Mouse (Mus musculus): Measurements from ENCODE around the gene Uimc1.

Uimc1 gene

DNA sequence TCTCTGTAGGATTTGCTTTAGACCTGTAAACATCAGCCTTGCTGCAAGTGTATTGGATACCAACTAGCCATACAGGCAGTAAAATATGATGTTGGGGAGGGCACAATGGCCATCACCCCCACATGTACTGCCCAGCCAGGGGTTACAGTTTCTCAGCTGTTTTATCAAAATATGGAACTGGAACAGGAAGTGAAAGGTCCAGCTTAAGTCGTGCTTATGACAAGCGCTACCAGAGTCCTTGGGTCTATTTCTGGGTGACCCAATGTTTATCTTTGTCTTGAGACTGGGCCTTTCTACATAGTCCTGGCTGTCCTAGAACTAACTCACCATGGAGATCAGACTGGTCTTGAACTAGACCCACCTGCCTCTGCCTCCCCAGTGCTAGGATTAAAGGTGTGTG, 75.9 kb downstream of the Uimc1 start:
- DNase-seq: no peak

DNA sequence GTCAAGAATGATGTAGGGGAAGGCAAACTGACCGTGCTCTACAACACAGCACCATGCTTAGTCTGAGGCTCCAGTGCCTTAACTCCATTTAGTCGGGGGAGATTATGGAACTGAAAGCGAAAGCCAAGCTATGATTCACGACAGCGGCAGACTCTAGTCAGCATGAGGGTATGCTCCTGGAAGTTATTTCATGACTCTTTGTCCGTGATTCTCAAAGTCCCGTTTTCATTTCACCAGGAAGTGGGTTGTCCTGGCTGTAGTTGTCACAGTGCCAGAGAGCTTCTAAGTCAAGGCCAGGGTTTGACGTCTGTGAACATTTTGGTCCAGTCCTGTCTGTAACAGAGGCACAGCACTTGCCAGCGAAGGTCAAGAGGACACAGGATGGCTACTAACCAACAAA, 77.4 kb downstream of the Uimc1 start:
- DNase-seq: no peak

DNA sequence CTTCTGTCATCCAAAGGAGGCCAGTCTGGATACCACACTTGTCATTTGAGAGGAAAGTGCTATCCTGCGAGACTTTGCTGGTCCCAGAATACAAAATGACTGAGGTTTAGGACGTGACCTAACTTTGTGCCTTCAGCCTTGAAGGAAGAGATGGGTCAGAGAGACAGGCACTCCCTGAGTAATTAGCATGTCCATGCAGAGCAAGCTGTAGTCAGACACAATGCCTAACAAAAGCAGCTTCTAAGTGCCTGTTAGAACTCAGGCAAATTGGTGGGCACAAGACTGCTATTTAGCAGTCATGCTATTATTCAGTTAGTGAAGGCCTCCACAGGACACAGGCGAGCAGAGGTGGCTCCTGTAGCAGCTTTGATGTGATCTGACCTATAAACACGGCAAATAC, 77.8 kb downstream of the Uimc1 start:
- DNase-seq: no peak

DNA sequence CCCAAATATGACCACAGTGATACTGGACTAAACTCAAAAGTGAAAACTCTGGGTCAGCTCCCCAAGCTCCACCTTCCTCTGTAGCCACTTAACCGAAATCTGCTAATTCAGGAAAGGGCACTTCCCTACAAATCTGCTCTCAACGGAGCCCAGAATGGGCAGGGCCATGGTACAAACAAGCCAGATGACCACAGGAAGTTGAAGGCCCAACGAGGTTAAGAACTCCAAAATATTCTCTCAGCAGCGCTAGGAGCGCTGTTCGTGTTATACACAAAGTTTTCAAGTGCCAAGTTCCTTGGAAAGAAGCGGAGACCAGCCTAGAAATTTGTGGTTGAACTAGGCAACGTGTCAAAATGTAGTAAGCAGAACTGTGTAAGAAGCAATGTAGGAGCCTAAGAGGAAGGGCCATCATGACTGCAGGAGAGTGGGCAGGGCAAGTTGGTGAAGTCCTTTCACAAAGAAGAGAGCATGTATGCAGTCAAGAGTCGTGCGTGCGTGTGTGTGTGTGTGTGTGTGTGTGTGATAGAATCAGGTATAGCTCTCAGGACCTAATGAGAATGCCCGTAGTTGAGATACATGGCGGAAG, 78.8 kb downstream of the Uimc1 start, which contains the start of gene Hk3:
Gene Hk3 (minus strand): TSS at position 192 of the 586 bp plus-strand sequence.
- no peak for DNase-seq

DNA sequence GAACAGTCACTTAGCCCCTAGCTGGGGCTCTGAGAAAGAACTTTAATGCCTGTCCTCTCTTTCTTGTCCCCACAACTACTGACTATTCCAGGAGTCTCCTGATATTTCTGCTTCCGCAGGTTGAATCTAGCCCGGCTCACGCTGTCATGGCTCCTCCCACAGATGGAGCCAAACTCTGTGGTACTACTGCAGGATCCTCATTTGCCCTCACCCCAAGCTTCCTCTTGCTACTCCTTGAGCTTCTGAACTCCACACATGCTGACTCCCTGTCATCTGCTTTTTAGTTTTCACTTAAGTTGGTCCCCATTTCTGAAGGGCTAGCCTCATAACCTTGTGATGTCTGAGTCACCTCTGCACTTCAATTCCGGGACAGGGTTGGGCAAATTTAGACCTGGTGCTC, 80.0 kb downstream of the Uimc1 start:
- DNase-seq: no peak

DNA sequence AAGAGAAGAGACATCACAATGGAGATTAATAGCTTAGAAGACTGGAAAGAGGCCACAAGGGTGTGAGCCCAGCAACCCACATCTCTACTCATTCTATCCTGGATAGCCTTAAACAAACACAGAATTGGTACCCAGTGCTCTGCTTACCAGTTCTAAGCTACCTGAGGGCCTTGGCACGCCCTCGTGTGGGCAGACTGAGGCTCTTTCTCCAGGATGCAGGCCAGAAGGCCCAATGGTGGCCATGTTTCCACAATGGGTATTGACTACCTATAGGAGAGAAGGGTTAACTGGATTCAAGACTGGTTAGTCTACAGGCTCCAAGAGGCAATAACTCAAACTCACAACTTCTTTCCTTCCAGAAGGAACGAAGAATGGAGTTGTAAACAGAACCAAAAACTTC, 80.9 kb downstream of the Uimc1 start:
- DNase-seq: no peak

DNA sequence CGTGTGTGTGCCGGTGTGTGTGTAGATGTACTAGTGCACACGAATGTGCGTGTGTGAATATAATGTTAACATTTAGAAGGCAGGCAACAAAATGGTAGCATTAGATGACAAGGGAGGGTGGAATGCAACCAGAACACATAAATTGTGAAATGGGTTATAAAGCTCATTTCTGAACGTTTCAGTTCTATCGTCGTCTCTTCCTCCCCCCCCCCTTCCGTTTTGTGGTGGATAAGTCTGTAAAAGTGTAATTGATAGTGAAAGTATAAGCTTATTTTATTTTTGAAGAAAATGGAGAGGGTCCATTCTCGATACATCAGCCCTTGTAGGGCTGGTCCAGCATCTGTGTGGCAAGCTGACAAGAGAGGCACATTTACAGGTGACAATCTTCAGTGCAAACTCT, 81.4 kb downstream of the Uimc1 start:
- DNase-seq: peak in 1 of 2 experiments; percentile 0

DNA sequence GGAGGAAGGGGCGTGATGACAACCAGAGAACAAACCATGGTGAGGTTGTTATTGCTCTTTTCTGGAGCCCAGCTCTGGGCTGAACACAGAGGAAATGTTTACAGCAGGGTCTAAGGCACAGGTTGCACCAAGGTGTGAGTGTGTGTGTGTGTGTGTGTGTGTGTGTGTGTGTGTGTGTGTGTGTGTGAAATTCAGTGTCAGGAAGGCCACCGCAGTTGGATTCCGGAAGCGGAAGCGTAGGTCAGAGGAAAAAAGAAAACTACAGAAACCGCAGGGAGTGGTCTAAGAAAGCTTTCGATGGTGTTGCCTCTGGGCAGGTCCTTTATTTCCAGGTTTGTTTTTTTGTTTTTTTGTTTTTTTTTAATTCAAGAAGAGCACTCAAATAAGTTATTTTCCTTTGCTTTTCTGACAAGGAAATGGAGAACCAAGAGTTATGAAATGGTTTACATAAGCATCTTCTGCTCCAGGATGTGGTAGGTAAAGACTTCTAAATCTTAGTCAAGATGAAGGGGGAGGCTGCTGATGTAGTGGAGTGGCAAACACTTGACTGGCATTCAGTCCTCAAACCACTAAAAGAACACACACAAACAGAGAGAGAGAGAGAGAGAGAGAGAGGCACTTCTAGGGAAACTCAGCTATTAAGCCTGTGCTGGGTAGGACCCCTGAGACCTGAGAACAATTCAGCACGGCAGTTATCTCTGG, 82.1 kb downstream of the Uimc1 start:
- DNase-seq: peak in 1 of 2 experiments; percentile 0

DNA sequence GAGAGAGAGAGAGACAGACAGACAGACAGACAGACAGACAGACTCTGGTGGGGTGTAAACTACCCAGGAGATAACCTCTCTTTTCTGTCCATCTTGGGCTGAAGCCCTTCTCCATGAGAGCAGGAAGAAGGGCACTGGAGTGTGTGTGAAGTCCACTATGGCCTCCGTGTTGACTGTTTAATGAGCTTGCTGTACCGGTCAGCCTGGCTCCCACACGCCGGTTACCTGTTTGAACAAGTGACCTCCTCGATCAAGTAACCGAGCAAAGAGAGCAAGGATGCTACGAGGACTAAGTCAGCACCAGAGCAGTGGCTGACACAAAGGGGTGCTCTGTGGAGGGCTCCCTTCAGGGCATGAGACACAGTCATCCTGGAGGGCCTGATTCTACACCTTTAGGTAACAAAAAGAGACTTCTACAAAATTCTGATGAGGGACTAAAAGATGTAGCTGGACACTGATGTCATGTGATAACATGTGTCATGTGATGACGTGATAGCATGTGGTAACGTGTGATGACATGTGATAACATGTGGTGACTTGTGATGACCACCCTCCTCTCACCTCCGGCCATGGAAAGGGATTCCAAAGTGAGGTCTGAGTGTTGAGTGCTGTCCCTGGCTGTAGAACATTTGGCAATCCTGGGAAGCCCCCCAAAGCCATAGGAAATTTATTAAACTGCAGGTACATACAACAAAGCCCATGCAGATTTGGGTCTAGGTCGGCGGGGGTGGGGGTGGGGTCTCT, 82.8 kb downstream of the Uimc1 start:
- peak in 1 of 2 experiments; percentile 0 for DNase-seq

DNA sequence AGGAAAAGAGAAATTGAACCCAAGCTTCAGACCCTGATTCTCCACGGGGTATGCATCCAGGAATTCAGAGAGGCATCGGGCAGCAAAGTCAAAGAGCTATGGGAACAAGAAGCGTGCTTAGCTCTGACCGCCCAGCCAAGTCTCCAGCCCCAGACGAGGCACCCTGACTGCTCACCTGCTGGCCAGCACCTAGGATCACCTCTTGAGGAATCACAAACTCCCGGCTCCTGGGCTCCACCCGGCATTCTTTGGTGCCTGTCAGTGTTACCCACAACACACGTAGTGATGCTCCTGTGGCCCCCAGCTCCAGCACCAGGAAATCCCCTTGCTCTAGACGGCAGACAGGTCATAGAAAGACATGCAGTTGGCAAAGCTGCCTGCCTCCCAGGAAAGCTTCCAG, 85.6 kb downstream of the Uimc1 start:
- peak in 1 of 2 experiments; percentile 5 for DNase-seq

DNA sequence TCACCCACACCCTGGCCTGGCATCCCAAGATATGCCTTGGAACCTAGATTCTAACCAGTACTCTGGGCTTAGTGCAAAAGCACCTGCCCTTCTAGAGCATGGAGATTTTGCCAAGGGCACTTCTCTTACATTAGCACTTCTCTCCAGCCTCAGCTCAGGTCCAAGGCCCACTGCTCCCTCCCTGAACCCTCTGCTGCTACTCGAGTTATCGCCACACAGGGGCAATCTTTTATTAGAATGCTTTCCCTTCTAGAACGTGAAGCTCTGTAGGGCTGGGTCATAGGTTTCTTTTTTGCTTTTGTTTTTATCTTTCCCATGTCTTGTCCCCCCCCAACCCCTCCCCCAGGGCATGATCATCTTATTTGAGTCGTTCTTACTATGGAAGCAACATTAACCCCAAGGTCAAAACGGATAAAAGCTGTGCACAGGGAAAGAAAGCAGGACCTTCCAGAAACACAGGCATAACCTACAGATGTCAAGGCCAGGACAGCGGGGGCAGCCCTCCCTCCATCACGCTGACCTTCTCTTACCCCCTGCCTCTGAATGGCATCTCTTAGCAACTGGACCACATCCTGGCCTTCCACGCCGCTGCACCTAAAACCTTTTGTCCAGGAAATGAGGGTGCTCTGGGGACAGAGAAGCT, 86.3 kb downstream of the Uimc1 start:
- DNase-seq: peak in 1 of 2 experiments; percentile 56

DNA sequence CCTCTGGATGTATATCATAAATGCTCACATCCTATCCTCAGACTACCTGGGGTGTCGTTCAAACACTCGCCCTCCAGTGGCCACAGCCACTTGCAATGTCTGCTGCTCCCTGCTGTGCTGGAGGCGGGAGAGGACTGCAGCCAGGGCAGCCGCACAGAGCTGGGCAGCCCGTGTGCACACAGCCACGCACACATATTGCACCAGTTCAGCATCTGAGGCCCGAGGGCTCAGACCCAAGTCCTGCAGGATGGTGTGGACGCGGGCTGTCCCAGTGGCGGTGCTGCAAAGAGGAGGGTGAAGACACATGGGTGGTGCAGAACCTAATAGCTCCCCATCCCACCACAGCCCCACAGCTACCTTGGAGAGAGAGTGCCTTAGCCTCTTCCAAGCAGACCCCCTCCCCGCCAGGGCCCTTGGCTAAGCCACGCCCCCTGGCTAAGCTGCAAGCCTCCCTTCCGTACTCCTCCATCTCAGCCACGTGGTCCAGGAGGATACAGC, 88.1 kb downstream of the Uimc1 start:
- peak in 1 of 2 experiments; percentile 56 for DNase-seq

DNA sequence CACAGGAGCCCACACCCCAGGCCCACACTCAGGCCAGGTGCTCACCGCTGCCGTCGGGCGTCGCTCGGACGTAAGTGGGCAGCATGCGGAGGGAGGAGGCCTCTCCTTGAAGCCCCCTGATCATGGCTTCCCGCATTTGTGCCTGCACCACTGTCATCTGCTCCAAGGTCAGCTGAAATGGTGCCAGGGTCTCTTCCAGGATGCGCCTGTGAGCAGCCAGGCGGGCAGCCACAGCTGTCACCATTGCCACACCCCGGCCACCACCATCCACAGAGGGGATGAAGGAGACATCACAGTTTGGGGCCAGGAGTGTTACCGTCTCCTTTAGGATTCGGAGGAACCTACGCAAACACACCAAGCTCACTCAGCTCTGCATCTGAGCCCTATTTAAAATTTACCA, 89.0 kb downstream of the Uimc1 start:
- peak; percentile 60 to 63 for DNase-seq

DNA sequence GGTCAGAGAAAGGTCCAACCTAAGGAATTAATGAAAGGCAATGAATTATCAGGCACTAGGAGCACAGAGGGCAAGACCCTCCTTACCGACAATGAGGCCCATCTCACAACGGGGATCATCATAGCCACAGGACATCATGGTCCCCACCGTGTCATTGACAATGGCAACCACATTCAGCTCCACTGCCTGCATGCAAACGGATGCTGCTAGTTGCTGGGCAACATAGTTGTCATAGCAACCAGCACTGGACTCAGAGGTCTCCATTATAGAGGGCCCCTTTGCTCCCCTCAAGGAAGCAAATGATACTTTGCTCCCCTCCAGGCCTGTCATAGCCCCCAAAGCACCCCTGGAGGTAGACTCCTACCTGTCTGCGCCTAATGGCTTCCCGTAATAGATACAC, 91.5 kb downstream of the Uimc1 start:
- peak in 1 of 2 experiments; percentile 51 for DNase-seq

DNA sequence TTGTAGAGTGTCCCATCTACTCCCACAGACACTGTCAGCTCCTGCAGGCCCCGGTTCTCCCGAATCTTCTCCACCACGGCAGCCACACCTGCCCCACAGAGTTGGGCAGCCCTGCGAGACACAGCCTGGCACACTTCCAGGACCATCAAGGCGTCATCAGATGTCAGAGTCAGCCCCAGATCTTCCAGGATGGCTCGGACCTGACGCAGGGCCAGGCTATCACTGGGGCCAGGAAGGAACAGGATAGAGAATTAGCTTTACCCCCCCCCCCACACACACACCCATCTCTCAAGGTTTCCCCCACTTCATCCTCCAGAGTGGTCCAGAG, 93.7 kb downstream of the Uimc1 start:
- peak; percentile 62 to 67 for DNase-seq

DNA sequence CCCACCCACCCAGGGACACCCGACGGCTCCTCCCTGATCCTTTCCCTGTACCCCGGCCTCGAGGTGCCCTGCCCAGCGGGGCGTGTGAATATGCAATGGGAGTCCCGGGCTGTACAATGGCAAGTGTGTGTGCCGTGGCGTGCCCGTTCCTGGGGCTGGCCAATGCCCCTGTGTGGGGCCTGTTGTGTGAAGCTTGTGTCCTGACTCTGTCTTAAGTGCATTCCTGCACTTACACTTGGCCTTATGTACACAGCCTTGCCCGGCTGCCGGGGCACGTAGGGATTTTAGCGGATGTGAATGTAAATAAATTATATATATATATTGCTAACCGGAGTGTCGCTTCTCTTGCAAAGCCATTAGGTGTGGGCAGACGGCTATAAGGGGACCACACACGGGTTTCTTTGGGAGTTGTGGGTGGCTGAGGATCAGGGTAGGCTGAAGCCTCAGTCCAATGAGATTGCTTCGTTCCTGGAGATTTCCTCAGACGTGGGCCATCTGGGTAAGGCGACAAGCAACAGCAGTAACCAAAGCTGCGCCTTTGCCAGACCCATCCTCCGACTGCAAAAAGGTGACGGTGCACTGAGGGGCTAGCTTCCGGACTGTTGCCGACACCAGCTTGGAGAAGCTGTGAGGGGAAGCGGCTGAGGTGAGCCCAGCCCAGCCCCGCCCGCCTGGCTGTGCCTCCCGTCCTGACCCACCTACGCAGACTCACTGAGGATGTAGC, 94.2 kb downstream of the Uimc1 start:
- DNase-seq: peak; percentile 40 to 55

DNA sequence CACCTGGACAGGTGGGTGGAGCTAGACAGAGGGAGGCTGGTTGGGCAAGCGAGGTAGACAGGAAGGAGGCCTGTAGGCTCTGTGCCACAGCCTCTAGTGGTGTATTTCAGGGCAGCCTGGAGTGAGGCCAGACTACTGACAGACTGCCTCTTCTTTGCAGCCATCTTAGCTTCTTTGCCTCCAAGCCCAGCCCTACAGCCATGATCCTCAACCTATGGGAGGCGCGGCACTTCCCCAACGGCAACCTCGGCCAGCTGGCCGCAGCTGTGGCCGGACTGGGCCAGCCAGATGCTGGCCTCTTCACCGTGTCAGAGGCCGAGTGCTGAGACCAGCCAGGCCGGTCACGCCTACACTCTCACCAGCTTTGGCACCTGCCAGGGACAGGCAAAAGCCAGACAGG, 95.5 kb downstream of the Uimc1 start:
- DNase-seq: peak; percentile 76 to 78

DNA sequence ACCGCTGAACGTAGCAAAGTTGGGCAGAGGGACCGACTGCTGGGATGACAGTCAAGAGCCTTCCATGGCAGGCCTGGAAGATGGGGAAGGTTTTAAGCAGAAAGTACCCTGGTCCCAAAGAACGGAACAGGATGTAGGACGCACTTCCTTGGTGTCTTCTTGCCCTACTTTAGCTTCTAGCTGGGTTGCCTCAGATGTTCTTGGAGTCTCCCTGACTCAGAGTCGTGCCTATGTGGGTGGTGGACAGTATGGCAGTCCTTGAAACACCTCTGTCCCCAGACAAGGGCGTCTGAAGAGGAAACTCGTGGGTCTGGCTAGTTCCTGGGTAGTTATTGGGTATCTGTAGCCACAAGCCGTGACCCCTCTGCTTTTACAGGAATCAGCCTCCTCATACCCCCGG, 98.0 kb downstream of the Uimc1 start:
- no peak for DNase-seq

DNA sequence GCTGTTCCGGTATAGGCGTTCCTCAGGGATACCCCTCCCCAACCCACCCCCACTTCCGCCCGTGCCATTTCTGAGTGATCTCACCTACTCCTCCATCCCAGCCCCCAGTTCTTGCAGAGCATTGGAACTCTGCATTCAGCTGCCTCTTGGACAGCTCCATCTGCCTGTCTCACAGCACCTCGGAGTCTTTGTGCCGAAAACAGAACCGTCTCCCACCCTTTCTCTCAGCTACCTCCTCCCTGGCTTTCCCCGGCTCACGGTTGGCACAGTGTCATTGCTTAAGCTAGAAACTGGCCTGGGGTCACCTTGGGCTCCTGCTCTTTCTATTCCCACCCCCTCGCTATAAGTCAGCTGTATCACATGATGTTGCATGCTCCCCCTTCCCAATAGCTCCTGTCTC, 99.7 kb downstream of the Uimc1 start:
- peak in 1 of 2 experiments; percentile 9 for DNase-seq

DNA sequence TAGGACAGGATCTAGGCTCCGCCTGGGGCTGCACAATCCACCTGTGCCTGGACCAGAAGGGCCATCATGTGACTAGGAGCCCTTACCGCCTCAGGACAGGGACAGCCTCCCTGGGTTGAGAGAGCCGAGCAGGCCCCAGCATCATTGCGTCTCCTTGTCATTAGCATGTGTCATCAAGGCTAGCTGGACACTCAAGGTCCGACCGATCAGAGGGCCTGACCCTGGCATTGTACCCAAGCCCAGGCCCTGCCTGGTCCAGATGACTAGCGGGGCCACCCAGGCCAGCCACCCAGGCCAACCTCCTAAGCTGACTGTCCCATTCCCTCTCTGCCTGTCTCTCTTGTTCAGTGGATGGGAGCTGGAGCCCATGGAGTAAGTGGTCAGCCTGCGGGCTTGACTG, 102.5 kb downstream of the Uimc1 start:
- DNase-seq: no peak

DNA sequence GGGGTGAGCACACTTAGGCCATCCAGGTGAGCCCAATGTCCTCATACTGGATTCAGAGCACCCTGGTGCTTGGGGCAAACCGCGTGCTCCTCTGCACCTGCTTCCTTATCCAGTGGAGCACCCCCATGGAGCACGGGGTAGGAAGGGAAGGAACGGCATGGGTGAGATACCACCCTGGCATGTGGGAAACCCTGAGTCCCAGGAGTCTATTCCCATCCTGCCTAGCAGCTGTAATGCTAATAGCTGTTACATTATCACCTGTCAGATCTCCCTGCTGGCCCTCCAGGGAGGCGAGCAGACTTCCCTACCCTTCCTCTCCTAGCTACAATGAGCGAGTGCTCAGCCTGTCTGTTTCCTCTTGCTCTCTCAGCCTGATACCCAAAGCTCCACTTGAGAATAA, 104.9 kb downstream of the Uimc1 start:
- DNase-seq: no peak

DNA sequence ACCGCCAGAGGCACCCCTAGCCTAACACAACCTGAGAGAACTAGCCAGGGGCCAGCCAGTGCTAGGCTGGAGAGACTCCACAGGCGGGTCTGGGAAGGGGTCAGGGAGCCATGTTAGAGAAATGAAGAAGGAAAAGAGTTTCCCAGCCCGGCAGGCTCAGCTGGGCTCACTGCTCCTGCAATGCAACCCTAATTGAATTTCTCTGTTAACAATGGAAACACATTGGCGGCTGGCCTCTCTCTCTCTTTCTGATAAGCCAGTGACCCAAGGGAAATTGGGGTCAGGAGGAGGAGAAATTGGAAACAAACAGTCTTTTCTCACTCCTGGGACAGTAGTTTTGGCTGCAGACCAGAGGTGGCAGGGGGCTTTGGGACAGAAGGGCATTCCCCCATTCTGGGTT, 105.5 kb downstream of the Uimc1 start:
- no peak for DNase-seq

DNA sequence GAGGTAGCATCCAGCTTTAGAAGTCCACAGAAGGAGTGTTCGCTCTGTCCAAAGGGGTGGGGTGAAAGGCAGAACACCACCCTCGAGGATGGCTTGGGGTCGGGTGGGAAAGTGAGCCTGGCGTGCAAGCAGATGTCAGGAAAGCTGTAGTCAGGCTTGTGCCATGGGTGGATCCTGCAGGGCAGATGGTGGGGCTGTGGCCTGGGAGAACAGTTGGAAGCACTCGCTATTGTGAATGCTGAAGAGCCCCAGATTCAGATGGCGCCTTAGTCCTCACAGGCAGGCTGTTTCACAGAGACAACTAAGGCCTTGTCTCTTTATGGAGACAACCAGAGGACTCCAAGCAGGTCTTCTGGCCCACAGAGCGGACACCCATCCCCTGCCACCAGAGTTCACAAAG, 107.9 kb downstream of the Uimc1 start:
- DNase-seq: peak; percentile 47 to 58
